Mouse (Mus musculus): ENCODE data around the gene Osbpl6. TPM values are rescaled to one million over a fixed set of nuclear protein-coding genes. Genes with fewer than 3 reads are reported as not detected.

The Osbpl6 gene
- polyA plus RNA-seq, 1 experiment, result 23.5 TPM

DNA sequence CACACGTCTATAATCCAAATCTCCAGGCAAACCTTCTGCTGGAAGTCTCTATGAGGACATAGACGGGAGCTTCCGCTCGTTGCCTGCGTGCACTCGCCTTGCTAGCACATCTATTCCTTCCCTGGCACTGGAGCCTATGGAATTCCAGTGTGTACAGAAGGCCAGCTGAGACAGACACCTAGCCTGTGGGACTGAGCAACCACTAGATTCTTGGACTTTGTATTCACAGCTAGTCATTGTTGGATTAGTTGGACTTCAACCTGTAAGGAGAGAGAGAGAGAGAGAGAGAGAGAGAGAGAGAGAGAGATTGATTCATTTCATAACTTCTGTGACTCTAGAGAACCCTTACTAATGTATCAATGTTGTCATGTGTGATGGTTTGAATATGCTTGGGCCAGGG, 105.8 kb downstream of the Osbpl6 start:
- Histone ChIP-seq H3K27ac (ENCODE audit: insufficient read depth, low read length) (no peak overlapping the region), H3K4me3 (ENCODE audit: insufficient read depth, low read length) (no peak overlapping the region), H3K4me1 (ENCODE audit: control insufficient read depth, insufficient read depth, low read length) (peaks cover 2% of the 10 kb centered on the region; the same call in 1 of the 2 replicates)
- TF ChIP-seq CTCF (IDR thresholded peaks at IDR 0.05; ENCODE audit: extremely low read depth, insufficient read depth, low read length) (no peak), POLR2A (IDR thresholded peaks at IDR 0.05; ENCODE audit: extremely low read depth, insufficient read depth, low read length) (no peak)

DNA sequence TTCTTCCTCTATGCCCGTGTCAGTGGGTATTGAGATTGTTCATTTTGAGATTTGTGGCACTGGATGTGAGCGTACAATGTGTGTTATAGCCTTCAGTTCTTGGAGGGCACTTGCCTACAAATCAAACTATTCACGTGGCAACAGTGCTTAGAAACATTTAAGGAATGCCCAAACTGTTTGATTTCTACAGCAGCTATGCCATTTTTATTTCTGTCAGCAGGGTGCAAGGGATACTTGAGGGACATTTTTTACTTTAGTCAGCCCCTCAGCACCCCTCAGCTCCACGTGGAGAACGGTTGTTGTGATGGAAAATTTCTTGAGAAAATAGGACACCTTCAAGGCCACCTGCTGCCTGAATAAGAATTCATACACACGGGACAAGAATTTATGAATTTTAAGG, 106.6 kb downstream of the Osbpl6 start:
- Histone ChIP-seq H3K27ac (ENCODE audit: insufficient read depth, low read length) (no peak overlapping the region), H3K4me1 (ENCODE audit: control insufficient read depth, insufficient read depth, low read length) (peaks cover 2% of the 10 kb centered on the region; the same call in 1 of the 2 replicates), H3K4me3 (ENCODE audit: insufficient read depth, low read length) (no peak overlapping the region)
- TF ChIP-seq POLR2A (IDR thresholded peaks at IDR 0.05; ENCODE audit: extremely low read depth, insufficient read depth, low read length), result no peak
- TF ChIP-seq CTCF (IDR thresholded peaks at IDR 0.05; ENCODE audit: extremely low read depth, insufficient read depth, low read length), result no peak

DNA sequence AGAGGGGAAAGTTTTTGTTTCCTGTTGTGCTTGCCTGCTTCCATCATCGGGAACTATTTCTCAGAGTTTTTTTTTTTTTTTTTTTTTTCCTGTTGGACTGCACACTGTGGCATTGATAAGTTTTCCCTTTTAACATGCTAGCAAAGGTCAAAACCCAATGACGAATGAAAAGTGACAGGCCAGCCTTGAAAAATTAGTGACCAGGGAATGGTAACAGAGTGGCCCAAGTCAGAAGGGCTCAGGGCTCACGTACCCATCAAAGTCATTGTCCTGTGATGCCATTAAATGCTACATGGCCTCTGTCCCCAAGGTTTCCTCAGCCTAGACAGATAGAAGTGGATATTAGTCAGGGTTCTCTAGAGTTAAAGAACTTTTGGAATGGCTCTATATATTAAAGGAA, 107.0 kb downstream of the Osbpl6 start:
- no peak overlapping the region for H3K27ac ChIP-seq (ENCODE audit: insufficient read depth, low read length)
- TF ChIP-seq POLR2A (IDR thresholded peaks at IDR 0.05; ENCODE audit: extremely low read depth, insufficient read depth, low read length), result no peak
- TF ChIP-seq CTCF (IDR thresholded peaks at IDR 0.05; ENCODE audit: extremely low read depth, insufficient read depth, low read length), result no peak
- peaks cover 2% of the 10 kb centered on the region; the same call in 1 of the 2 replicates for H3K4me1 ChIP-seq (ENCODE audit: control insufficient read depth, insufficient read depth, low read length)
- H3K4me3 ChIP-seq (ENCODE audit: insufficient read depth, low read length), result no peak overlapping the region

DNA sequence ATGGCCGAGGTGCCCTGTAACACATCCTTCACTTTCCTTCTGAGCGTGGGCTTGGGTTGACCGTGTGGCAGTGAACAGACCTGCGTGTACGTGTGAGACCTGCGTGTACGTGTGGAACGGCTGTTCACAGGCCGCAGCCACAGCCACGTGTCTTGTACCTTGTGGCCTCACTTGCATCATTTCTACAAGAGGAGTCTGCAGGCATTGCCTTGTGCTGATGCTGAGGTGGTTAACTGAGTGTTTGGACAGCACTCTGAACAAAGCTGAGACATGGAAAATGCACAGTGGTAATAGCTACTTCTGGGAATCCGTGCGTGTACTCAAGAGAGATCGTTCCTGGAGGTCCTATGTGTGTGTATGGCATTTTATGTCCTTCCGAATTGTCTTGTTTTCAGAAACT, 111.2 kb downstream of the Osbpl6 start:
- no peak overlapping the region for H3K27ac ChIP-seq (ENCODE audit: insufficient read depth, low read length)
- no peaks in the 10 kb centered on the region for H3K4me1 ChIP-seq (ENCODE audit: control insufficient read depth, insufficient read depth, low read length)
- TF ChIP-seq POLR2A (IDR thresholded peaks at IDR 0.05; ENCODE audit: extremely low read depth, insufficient read depth, low read length) (no peak), CTCF (IDR thresholded peaks at IDR 0.05; ENCODE audit: extremely low read depth, insufficient read depth, low read length) (no peak)
- no peak overlapping the region for H3K4me3 ChIP-seq (ENCODE audit: insufficient read depth, low read length)

DNA sequence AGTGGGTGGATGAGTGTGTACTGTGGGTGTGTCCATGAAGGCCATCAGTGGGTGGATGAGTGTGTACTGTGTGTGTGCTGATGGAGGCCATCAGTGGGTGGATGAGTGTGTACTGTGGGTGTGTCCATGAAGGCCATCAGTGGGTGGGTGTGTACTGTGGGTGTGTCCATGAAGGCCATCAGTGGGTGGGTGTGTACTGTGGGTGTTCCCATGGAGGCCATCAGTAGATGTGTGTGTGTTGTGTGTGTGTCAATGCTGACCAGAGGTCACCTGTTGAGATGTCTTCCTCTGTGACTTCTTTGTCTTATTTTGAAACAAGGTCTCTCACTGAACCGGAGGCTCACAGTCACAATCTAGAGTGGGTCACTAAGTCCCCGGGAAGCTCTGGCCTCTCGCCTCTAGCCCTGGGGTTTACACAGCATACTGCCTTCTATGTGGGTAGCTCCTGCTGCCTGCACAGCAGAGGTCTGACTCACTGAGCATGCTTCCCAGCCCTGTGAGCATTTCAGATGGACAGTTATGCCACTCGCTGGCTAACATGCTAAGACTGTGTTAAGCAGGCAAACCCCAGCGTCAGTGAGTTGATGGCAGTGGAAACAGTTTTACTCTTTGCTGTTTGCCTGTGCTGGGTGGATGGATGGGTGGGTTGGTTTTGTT, 112.2 kb downstream of the Osbpl6 start:
- no peaks in the 10 kb centered on the region for H3K4me1 ChIP-seq (ENCODE audit: control insufficient read depth, insufficient read depth, low read length)
- no peak overlapping the region for H3K27ac ChIP-seq (ENCODE audit: insufficient read depth, low read length)
- no peak overlapping the region for H3K4me3 ChIP-seq (ENCODE audit: insufficient read depth, low read length)
- no peak for TF ChIP-seq CTCF (IDR thresholded peaks at IDR 0.05; ENCODE audit: extremely low read depth, insufficient read depth, low read length)
- TF ChIP-seq POLR2A (IDR thresholded peaks at IDR 0.05; ENCODE audit: extremely low read depth, insufficient read depth, low read length), result no peak

DNA sequence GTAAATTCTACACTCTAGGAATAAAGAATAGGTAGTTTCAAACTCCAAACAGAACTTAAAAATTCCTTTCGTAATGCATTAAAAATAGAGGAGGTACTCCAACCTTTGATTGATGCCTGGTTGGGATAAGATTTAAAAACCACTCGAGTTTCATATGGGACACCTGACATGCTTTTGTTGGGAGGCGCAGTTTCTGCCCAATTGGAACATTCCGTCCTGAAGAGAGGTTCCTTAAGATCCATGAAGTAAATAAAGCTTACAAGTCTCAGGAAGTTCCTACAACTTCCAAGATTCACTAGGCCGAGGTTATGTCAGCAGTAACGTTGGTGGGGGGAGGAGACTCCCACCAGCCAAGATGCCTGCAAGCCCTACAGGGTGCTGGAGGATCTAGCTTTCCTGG, 115.3 kb downstream of the Osbpl6 start:
- H3K27ac ChIP-seq (ENCODE audit: insufficient read depth, low read length), result no peak overlapping the region
- H3K4me1 ChIP-seq (ENCODE audit: control insufficient read depth, insufficient read depth, low read length), result no peaks in the 10 kb centered on the region
- TF ChIP-seq CTCF (IDR thresholded peaks at IDR 0.05; ENCODE audit: extremely low read depth, insufficient read depth, low read length), result no peak
- no peak for TF ChIP-seq POLR2A (IDR thresholded peaks at IDR 0.05; ENCODE audit: extremely low read depth, insufficient read depth, low read length)
- H3K4me3 ChIP-seq (ENCODE audit: insufficient read depth, low read length), result no peak overlapping the region

DNA sequence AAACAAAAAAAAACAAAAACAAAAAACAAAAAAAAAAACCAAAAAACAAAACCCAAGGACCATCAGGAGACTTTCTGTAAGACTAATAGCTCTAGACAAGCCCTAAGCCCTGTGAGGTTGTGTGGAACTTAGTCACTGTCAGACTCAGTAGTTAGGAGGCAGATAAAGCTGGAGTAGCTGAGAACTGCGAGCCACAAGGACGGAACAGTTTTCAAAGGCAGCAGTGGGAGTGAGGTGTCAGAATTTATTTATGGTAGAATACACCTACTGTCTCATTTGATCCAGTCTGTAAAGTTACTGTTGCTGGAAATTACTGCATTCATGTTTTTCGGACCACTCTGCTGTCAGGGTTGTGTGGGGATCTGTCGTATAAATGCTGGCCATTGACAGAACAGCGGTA, 118.1 kb downstream of the Osbpl6 start:
- Histone ChIP-seq H3K4me1 (ENCODE audit: control insufficient read depth, insufficient read depth, low read length) (no peaks in the 10 kb centered on the region), H3K4me3 (ENCODE audit: insufficient read depth, low read length) (no peak overlapping the region), H3K27ac (ENCODE audit: insufficient read depth, low read length) (no peak overlapping the region)
- TF ChIP-seq POLR2A (IDR thresholded peaks at IDR 0.05; ENCODE audit: extremely low read depth, insufficient read depth, low read length) (no peak), CTCF (IDR thresholded peaks at IDR 0.05; ENCODE audit: extremely low read depth, insufficient read depth, low read length) (no peak)

DNA sequence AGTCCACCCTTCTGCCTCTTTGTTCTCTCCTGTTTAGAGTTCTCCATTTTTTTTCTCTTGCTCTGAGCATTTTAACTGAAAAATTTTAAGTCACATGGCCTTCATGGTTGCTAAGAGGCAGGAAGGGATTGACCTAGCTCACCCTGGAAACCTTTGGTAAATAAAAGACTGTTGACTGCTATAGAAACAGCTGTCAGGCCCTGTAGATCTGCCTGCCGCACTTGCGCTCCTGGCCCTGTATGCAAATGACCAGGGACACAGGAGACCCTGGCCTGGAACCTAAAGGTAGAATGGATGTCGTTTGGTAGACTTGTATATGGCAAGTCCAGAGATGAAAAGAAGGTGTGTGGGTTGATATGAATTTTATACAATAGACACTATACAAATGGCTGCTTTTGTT, 119.3 kb downstream of the Osbpl6 start:
- Histone ChIP-seq H3K27ac (ENCODE audit: insufficient read depth, low read length) (no peak overlapping the region), H3K4me3 (ENCODE audit: insufficient read depth, low read length) (no peak overlapping the region), H3K4me1 (ENCODE audit: control insufficient read depth, insufficient read depth, low read length) (no peaks in the 10 kb centered on the region; the same call in 1 of the 2 replicates)
- TF ChIP-seq CTCF (IDR thresholded peaks at IDR 0.05; ENCODE audit: extremely low read depth, insufficient read depth, low read length) (no peak), POLR2A (IDR thresholded peaks at IDR 0.05; ENCODE audit: extremely low read depth, insufficient read depth, low read length) (no peak)

DNA sequence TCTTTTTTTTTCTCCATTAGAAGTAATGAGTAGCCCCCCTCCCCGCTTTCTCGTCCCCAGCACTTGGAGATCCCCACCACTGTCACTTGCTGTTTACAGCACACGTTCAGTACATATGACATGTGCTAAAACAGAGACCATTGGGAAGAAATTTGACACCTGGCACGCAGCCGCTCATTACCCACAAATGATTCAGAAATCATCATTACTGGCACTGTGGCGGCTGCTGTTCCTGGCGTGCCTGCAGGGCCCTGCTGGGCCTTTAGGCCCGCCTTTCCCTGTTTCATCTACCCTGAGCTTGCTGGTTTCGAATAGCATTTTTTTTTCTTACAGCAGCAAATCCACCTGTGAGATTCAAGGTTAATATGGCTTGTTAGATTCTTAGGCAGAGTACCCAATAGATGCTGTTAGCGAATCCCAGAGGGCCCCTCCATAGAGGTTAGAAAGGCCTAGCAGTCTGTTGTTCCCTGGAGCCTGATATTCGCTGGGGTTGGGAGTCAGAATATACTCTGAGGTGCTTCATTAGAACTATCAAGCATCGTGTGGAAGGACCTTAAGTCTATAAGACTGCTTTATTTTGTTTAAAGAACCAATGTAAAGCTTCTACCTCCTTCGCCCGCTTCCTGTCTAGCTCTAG, 126.3 kb downstream of the Osbpl6 start:
- TF ChIP-seq POLR2A (IDR thresholded peaks at IDR 0.05; ENCODE audit: extremely low read depth, insufficient read depth, low read length) (no peak), CTCF (IDR thresholded peaks at IDR 0.05; ENCODE audit: extremely low read depth, insufficient read depth, low read length) (no peak)
- Histone ChIP-seq H3K4me3 (ENCODE audit: insufficient read depth, low read length) (no peak overlapping the region), H3K4me1 (ENCODE audit: control insufficient read depth, insufficient read depth, low read length) (no peaks in the 10 kb centered on the region; the same call in none of the 2 replicates), H3K27ac (ENCODE audit: insufficient read depth, low read length) (no peak overlapping the region)

DNA sequence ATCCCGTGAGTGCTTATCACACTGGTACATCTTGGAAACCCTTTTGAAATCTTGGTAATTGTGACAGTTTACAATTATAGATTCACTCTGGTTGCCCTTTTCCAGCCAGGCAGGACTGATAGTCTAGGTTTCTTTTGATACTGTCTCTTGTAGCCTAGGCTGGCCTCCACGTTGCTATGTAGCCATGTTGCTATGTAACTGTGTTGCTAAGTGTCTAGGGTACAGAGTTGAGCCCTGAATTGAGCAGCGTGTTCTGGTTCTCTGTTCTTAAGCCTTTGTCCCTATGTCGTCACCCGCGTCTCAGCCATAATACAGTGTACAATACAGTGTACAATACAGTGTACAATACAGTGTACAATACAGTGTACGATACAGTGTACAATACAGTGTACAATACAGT, 128.6 kb downstream of the Osbpl6 start:
- TF ChIP-seq POLR2A (IDR thresholded peaks at IDR 0.05; ENCODE audit: extremely low read depth, insufficient read depth, low read length) (no peak), CTCF (IDR thresholded peaks at IDR 0.05; ENCODE audit: extremely low read depth, insufficient read depth, low read length) (no peak)
- Histone ChIP-seq H3K27ac (ENCODE audit: insufficient read depth, low read length) (no peak overlapping the region), H3K4me3 (ENCODE audit: insufficient read depth, low read length) (no peak overlapping the region), H3K4me1 (ENCODE audit: control insufficient read depth, insufficient read depth, low read length) (peaks cover 2% of the 10 kb centered on the region)

Measured in cortical plate, adult 2 months (tissue).